Mouse (Mus musculus) adrenal gland, adult 18-20 months (tissue): ENCODE measurements at regions not wholly inside any gene's neighbourhood (a gene's known extent, or its start where the extent isn't known, plus 50 kb on each side); places are given as distances from the start of the nearest gene placed in this dataset.

ENCODE experiments used
- DNase-seq, 2 experiments: peaks; one replicate each; pipeline ENCODE4 v3.0.0; 2021 to 2022; ENCODE audit warnings: low spot score in 2 of 2

GRCm38 (mm10) chr13:46350075-46350747 lies 68.0 kb upstream of the Rbm24 start:
- peak; percentile 32 to 43 for DNase-seq

GRCm38 (mm10) chr13:46355306-46355705 lies 62.9 kb upstream of the Rbm24 start:
- no peak for DNase-seq

- no peak for DNase-seq
Observed at GRCm38 (mm10) chr13:46355975-46356374, 62.3 kb upstream of the Rbm24 start.

GRCm38 (mm10) chr13:46357037-46357436 lies 61.2 kb upstream of the Rbm24 start:
- DNase-seq: no peak

GRCm38 (mm10) chr13:46360495-46361120 lies 57.6 kb upstream of the Rbm24 start:
- no peak for DNase-seq

- no peak for DNase-seq
Observed at GRCm38 (mm10) chr13:46363456-46364201, 54.6 kb upstream of the Rbm24 start.

GRCm38 (mm10) chr13:46364202-46364912 lies 53.9 kb upstream of the Rbm24 start:
- no peak for DNase-seq

- no peak for DNase-seq
Observed at GRCm38 (mm10) chr13:46365292-46365691, 52.9 kb upstream of the Rbm24 start.
